Mouse (Mus musculus) natural killer cell, adult 2 months (primary cell): ENCODE results near the gene Ap4b1.

Source experiments
- DNase-seq, 2 experiments: peaks; one replicate each; pipeline ENCODE4 v3.0.0; 2022; ENCODE audit warnings: low spot score in 2 of 2

Gene Ap4b1

DNA sequence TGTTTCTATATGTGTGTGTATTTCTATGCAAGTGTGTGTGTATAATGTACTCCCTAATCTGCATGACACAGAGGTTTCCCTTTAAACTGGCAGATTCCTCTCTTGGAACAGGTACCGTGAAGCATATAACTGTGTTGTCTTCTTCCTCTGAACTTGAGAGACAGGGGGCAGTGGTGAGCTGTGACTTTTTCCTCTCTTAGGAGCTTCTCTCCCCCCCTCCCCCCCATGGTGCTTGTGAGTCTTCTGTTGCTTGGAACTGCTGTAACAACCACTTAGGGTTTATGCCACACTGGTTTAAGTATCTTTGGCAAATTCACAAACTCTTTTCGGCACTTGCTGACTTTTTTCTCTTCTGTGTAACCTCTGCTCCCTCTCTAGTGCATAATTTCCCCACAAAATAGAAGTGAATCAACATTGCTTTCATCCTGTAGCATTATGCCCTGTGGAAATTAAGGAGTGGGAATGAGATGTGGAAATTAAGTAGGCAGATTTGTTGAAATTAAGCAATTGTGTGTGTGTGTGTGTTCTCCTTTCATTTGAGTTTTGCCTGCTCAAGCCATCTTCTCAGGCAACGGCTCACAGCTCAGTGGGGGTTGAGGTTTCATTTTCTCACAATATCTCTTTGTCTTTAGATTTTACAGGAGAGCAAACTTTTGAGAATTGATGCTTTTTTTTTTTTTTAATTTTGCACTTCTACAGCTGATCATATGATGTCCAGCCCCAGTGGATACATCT lies 43.4 kb downstream of the Ap4b1 start:
- peak; percentile 71 to 81 for DNase-seq

DNA sequence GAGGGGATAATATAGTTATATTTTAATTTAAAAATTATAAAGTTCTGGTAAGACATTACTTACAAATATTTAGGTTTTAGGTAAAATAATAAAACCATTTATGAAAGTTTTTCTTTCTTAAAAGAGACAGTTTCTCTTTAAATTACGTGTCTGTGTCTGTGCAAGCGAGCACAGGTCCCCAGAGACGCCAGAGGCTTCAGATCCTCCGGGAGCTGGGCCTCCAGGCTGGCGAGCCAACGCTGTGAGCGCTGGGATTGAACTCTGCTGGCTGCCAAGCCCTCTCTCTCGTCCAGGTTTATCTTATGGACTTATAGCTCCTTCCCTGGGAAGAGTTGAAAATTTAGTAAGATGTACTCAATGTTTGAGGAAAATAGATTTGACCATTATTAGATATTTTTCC lies 44.5 kb downstream of the Ap4b1 start:
- DNase-seq: no peak

DNA sequence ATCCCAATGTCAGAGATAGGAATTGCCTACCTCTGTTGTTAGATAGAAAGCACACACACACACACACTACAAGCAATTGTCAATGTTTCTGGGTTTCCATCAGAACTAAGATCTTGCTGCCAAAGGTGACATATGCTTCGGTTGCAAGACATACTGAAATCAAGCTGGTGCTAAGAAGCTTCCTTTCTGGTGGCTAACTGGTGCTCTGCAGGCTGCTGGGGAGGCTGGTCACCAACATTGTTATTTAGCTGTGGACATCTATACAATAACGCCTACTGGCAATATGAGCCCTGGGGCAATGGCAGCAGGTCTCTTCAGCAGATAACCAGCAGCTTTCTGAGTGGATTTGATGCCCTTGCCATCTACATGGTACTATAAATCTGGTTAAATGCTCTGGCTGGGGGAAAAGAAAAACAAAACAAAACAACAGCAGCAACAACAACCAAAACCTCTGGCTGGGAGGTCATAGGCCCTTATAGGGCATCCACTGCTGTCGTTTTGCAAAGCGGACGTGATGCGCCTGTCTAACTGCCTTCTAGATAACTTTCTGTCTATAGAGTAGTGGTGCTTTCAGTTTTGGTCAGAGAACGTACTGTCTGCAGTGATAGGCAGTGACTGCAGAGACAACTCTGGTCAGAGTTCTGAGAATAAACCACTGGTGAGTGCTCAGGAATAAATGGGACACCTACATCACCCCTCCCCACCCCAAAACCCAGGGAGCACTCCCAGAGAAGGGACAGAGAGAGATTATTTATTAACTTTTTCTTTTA lies 47.9 kb downstream of the Ap4b1 start:
- peak; percentile 59 to 72 for DNase-seq

- DNase-seq: no peak
Measured at GRCm38 (mm10) chr3:103857977-103858563, 48.8 kb downstream of the Ap4b1 start.

DNA sequence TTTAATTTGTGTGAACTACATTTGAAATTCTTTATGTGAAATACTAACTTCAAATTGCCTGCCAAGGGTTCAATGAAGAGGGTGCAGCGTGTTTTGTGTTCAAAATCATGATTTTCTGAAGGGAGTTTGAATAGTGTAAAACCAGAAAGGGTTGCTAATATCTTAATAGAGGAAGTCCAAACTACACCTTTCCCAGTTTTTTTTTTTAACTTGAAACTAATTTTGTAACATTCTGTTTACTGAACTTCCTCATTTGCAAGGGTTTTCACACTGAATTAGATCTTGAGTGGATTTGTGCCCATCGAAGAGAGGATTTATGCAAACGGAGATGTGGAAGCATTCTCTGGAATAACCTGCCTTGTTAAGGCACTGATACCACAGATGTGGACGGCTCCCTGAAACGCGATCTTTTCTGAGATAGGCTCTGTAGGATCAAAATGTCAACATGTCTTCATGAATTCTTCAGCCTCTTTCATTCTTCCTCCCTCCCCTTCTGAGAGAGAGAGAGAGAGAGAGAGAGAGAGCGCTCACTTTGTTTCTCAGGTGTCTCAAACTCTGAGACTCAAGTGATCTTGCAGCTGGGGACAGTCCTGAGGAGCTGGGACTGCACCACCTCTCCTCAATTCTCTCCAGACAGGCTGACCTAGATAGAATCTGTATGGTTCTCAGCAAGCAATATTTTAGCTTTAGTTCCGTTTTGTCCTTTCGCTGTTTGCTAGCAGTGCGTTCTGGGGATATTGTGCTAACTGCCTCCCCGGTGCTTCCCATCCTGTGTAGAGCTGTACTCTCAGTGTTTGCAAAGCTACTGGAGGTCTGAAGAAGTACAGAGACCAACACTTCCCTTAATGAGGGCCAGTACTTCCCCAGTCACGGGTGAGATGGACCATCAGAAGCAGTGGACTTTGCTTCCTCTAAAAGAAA lies 49.8 kb downstream of the Ap4b1 start, which contains the start of gene Ptpn22:
TSS of gene Ptpn22 (plus strand) at position 915 of the 921 bp plus-strand sequence.
- DNase-seq: peak; percentile 66 to 69

- DNase-seq: peak; percentile 84 to 92
Measured at GRCm38 (mm10) chr3:103859851-103860391, 50.6 kb downstream of the Ap4b1 start.

DNA sequence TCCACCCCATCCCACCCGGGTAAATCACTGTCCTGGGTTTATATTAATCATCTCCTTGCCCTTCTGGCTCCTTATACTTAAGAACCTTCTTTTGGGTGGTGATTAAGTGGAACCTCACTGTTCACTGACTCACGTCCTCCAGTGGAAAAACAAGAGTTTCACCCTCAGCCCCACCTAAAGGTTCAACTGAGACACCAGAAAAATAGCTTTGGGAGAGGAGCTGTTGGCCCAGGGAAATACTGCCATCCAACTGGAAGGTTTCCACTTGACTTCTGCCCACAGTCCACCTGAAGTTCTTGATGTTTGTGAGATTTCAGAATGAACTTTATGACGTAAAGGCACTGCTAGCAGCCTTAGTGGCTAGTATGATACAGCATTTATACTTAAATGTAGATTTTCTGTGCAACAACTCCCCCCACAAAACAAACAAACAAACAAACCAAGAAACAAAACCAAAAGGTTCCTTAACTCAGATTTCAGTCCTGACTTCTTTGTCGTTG lies 53.5 kb downstream of the Ap4b1 start:
- DNase-seq: peak in 1 of 2 experiments; percentile 32

- no peak for DNase-seq
Measured at GRCm38 (mm10) chr3:103864200-103864599, 54.9 kb downstream of the Ap4b1 start.

DNA sequence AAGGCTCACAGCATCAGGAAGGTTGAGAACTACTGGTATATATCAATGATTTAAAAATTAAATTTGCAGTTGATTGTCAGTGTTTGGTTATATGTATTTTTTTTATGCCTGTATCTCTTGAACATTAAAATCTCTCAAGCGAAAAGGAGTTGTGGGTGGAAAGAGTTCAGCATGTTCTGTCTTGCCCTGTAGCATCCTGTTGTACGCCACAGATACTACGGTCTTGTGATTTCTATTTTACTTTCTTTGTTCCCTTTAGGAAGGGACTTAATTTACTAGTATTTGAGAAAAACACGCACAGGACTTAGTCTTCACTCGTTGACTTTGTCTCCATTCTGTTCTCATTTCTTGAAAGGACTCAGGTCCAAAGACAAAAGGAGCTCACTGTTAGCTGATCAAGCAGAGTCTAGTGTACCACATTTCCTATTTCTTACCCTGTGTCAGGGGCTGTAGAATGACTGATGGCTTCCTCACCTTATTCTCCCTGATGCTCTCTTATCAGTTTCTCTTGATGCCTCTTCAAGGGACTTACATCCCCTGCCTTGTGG lies 58.2 kb downstream of the Ap4b1 start:
- DNase-seq: no peak

GRCm38 (mm10) chr3:103868008-103868407 lies 58.7 kb downstream of the Ap4b1 start:
- DNase-seq: peak; percentile 73 to 86
